Mouse (Mus musculus) neural tube, embryonic 11.5 days (tissue): ENCODE measurements at regions not wholly inside any gene's neighbourhood (a gene's known extent, or its start where the extent isn't known, plus 50 kb on each side); places are given as distances from the start of the nearest gene placed in this dataset.
"Not testable (repeated sequence)": the region's sequence is repeated elsewhere in the genome, so short reads cannot be mapped to it uniquely, and the experiment has no call there.

Source experiments
- ATAC-seq: fragments of 200-750 bp; cut with Nextera tagmentation; 2 replicates; pipeline ENCODE4 v1.8.0; 2017; ENCODE audit warnings: moderate number of reproducible peaks, mild to moderate bottlenecking, moderate TSS enrichment, moderate library complexity; ENCODE audit not compliant: insufficient read depth, low FRiP score, low TSS enrichment
- DNase-seq: peaks from one replicate; pipeline ENCODE4 v3.0.0-alpha.2; 2015; ENCODE audit warnings: low spot score
- H3K27ac ChIP-seq: fragments of 300-500 bp; sonication (generic); 2 replicates; pipeline ENCODE4 v1.5.1; 2014; ENCODE audit warnings: low read depth, mild to moderate bottlenecking, low read length
- H3K27me3 ChIP-seq: fragments of 300-500 bp; sonication (generic); 2 replicates; pipeline ENCODE4 v1.6.1; 2014; ENCODE audit warnings: mild to moderate bottlenecking, low read length, mixed read lengths; ENCODE audit not compliant: control insufficient read depth, insufficient read depth
- H3K36me3 ChIP-seq: fragments of 300-500 bp; sonication (generic); 2 replicates; pipeline ENCODE4 v1.6.1; 2014; ENCODE audit warnings: mild to moderate bottlenecking, low read length, moderate library complexity, mixed read lengths; ENCODE audit not compliant: control insufficient read depth, insufficient read depth
- H3K4me1 ChIP-seq: fragments of 300-500 bp; sonication (generic); 2 replicates; pipeline ENCODE4 v1.6.1; 2014; ENCODE audit warnings: low read length, mixed read lengths; ENCODE audit not compliant: control insufficient read depth, insufficient read depth
- H3K4me2 ChIP-seq: fragments of 300-500 bp; sonication (generic); 2 replicates; pipeline ENCODE4 v1.6.1; 2014; ENCODE audit warnings: low read depth, mild to moderate bottlenecking, moderate library complexity
- H3K4me3 ChIP-seq: fragments of 300-500 bp; sonication (generic); 2 replicates; pipeline ENCODE4 v1.5.1; 2014; ENCODE audit warnings: low read depth, low read length
- H3K9ac ChIP-seq: fragments of 300-500 bp; sonication (generic); 2 replicates; pipeline ENCODE4 v1.6.1; 2014; ENCODE audit warnings: mild to moderate bottlenecking, low read length
- H3K9me3 ChIP-seq: fragments of 300-500 bp; sonication (generic); 2 replicates; pipeline ENCODE4 v1.6.1; 2016; ENCODE audit warnings: low read length; ENCODE audit not compliant: control insufficient read depth
- WGBS: fragments of 180-500 bp; shearing (Covaris S2); extraction: QIAGEN DNeasy Blood & Tissue Kit; methylation state at CpG from one replicate; pipeline ENCODE4 v1.1.7; 2014; 5-methylcytosine and 5-hydroxymethylcytosine counted together

GRCm38 (mm10) chr1:181283539-181283938 is 68.9 kb upstream of the Cnih3 start:
- not testable (repeated sequence) for H3K9me3 ChIP-seq, ATAC-seq, H3K36me3 ChIP-seq, H3K4me3 ChIP-seq, H3K27ac ChIP-seq, DNase-seq, H3K4me1 ChIP-seq, H3K4me2 ChIP-seq, H3K27me3 ChIP-seq, H3K9ac ChIP-seq
- WGBS, result 86% methylated on average over 8 of the region's 8 CpGs

GRCm38 (mm10) chr1:181284301-181285197 is 67.9 kb upstream of the Cnih3 start:
- no peak overlapping the region for H3K4me3 ChIP-seq
- no peak overlapping the region for H3K4me2 ChIP-seq
- H3K27ac ChIP-seq, result no peak overlapping the region
- no peak for ATAC-seq
- H3K27me3 ChIP-seq, result no peaks in the 10 kb centered on the region
- H3K4me1 ChIP-seq, result no peaks in the 10 kb centered on the region
- H3K36me3 ChIP-seq, result no peaks in the 10 kb centered on the region
- DNase-seq, result no peak
- no peaks in the 10 kb centered on the region for H3K9me3 ChIP-seq
- no peak overlapping the region for H3K9ac ChIP-seq
- 68% methylated on average over 10 of the region's 10 CpGs for WGBS

GRCm38 (mm10) chr1:181285600-181285999 is 66.8 kb upstream of the Cnih3 start:
- WGBS, result 86% methylated on average over 8 of the region's 8 CpGs
- Histone ChIP-seq H3K9me3 (no peaks in the 10 kb centered on the region), H3K36me3 (no peaks in the 10 kb centered on the region), H3K27me3 (no peaks in the 10 kb centered on the region), H3K27ac (no peak overlapping the region), H3K4me1 (no peaks in the 10 kb centered on the region), H3K4me2 (no peak overlapping the region), H3K9ac (no peak overlapping the region), H3K4me3 (no peak overlapping the region)
- no peak for ATAC-seq
- DNase-seq, result no peak

DNA sequence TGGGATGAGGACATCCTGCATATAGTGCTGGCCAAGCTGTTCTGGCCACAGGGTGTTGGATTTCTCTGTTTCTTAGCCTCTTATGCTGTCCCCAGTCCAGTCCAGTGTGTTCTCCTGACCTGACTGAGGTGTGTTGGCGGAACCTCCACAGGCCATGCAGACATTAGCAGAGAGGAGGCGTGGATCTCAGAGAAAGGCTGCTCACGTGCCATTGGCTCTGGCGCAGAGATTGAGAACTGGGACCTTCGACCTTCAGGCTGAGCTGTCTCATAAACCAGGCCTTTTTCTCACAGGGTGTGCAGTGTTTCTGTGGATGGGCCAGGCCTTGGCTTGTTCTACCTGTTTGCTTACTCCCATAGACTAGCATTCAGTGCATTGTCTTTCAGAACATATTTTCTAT is 66.3 kb upstream of the Cnih3 start:
- Histone ChIP-seq H3K36me3 (no peaks in the 10 kb centered on the region), H3K4me2 (no peak overlapping the region), H3K9me3 (no peaks in the 10 kb centered on the region), H3K4me3 (no peak overlapping the region), H3K27me3 (no peaks in the 10 kb centered on the region), H3K4me1 (no peaks in the 10 kb centered on the region), H3K9ac (no peak overlapping the region), H3K27ac (no peak overlapping the region)
- WGBS, result 78% methylated on average over 5 of the region's 5 CpGs
- ATAC-seq, result no peak
- DNase-seq, result no peak

DNA sequence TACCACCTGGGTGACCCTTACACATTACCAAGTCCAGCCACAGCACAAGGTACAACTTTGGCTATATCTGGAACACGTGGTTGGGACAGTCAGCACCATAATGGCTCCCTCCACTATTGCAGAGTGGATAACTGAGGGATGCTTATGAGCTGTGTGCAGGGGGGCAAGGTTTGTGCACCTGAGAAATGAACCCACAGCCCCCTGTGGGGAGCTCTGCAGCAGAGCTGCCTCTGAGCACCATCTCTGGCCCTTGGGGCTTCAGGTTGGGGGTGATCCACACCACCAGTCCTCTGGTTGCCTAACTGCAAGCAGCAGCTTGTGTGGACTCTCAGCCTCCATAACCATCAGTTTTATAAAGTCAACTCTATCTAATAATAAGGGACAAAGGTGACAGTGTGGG is 65.3 kb upstream of the Cnih3 start:
- H3K9me3 ChIP-seq, result no peaks in the 10 kb centered on the region
- no peaks in the 10 kb centered on the region for H3K36me3 ChIP-seq
- H3K4me1 ChIP-seq, result no peaks in the 10 kb centered on the region
- H3K9ac ChIP-seq, result no peak overlapping the region
- H3K27ac ChIP-seq, result no peak overlapping the region
- H3K4me3 ChIP-seq, result no peak overlapping the region
- no peak for ATAC-seq
- no peak for DNase-seq
- H3K27me3 ChIP-seq, result no peaks in the 10 kb centered on the region
- 88% methylated on average over 1 of the region's 1 CpGs for WGBS
- no peak overlapping the region for H3K4me2 ChIP-seq

GRCm38 (mm10) chr1:181289385-181290035 is 62.9 kb upstream of the Cnih3 start:
- ATAC-seq, result no peak

GRCm38 (mm10) chr1:181291202-181291601 is 61.2 kb upstream of the Cnih3 start:
- WGBS, result 66% methylated on average over 6 of the region's 6 CpGs
- H3K4me2 ChIP-seq, result no peak overlapping the region
- H3K4me3 ChIP-seq, result no peak overlapping the region
- H3K27me3 ChIP-seq, result no peaks in the 10 kb centered on the region
- H3K4me1 ChIP-seq, result no peaks in the 10 kb centered on the region
- H3K36me3 ChIP-seq, result no peaks in the 10 kb centered on the region
- H3K27ac ChIP-seq, result no peak overlapping the region
- DNase-seq, result no peak
- ATAC-seq, result no peak
- H3K9ac ChIP-seq, result no peak overlapping the region
- H3K9me3 ChIP-seq, result no peaks in the 10 kb centered on the region

More at GRCm38 (mm10) chr1:181289385-181290035, 62.9 kb upstream of the Cnih3 start:
- Histone ChIP-seq H3K4me2 (no peak overlapping the region), H3K9me3 (no peaks in the 10 kb centered on the region), H3K36me3 (no peaks in the 10 kb centered on the region), H3K9ac (no peak overlapping the region), H3K4me3 (no peak overlapping the region), H3K4me1 (no peaks in the 10 kb centered on the region), H3K27me3 (no peaks in the 10 kb centered on the region), H3K27ac (no peak overlapping the region)
- no peak for DNase-seq
- 86% methylated on average over 13 of the region's 13 CpGs for WGBS

DNA sequence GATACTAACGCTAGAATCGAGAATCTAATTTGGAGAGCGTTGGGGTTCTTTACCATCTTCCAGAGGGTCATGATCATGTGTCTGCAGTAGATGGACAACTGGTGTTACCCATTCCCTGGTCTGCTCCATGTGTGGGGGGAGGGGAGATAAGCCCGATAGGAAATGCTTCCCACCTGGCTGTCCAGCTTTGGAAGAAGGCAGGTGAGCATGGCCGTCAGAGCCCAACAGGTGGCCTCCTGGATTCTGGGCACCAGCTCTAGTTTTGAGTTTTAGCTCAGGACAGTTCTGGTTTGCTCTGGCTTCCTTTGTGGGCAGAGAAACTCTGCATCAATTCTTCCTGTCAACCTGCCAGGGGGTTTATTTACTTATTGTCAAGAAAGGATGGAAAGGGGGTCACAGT is 60.5 kb upstream of the Cnih3 start:
- 90% methylated on average over 5 of the region's 5 CpGs for WGBS
- DNase-seq (no peak), ATAC-seq (no peak)
- no peaks in the 10 kb centered on the region for H3K36me3 ChIP-seq
- no peak overlapping the region for H3K4me2 ChIP-seq
- no peak overlapping the region for H3K9ac ChIP-seq
- H3K4me3 ChIP-seq, result no peak overlapping the region
- no peaks in the 10 kb centered on the region for H3K4me1 ChIP-seq
- no peak overlapping the region for H3K27ac ChIP-seq
- no peaks in the 10 kb centered on the region for H3K9me3 ChIP-seq
- no peaks in the 10 kb centered on the region for H3K27me3 ChIP-seq
